Mouse (Mus musculus) stomach, postnatal 0 days (tissue): Measurements from ENCODE around the gene Prickle2.

Source experiments
- CTCF ChIP-seq: IDR thresholded peaks from 2 replicates; pipeline ENCODE4 v1.5.1; 2016; ENCODE audit warnings: antibody characterized with exemption, low read depth, mild to moderate bottlenecking, moderate library complexity
- EP300 ChIP-seq: optimal IDR thresholded peaks from 2 replicates; pipeline ENCODE3; 2016; ENCODE audit warnings: antibody characterized with exemption

- TF ChIP-seq CTCF (no peak), EP300 (no peak)
Measured at GRCm38 (mm10) chr6:92526212-92526611, 179.7 kb downstream of the Prickle2 start.
